Comparison of ENCODE assay signal across 21 mouse cellular contexts in genomic region chr13:110356941-110357340, GRCm38 (mm10). TPM values are rescaled to one million over a fixed set of nuclear protein-coding genes. Genes with fewer than 3 reads are reported as not detected.
DNase-seq lines count a peak whose midpoint lies in the region; ATAC-seq and TF ChIP-seq lines count a peak whose summit lies in the region.
"Had no signal": no experiment of that assay in that cellular context is flagged by ENCODE, and none has a peak within 500 bp of the region (broad histone marks: within the 10 kb centered on the region; RNA-seq: fewer than 3 reads in every experiment).

Gapt (minus strand) TSS chr13:110357199.

- no peak for TF ChIP-seq CTCF in lung, postnatal 0 days (IDR thresholded peaks at IDR 0.05)
- TF ChIP-seq CTCF in CH12.LX (conservative IDR thresholded peaks at IDR 0.05 in 1 of 2, IDR thresholded peaks at IDR 0.05 in 1 of 2; ENCODE audit: low read depth in 2 of 2, low read length in 2 of 2): no peak

- H3K79me2 ChIP-seq in CH12.LX (replicated peaks; ENCODE audit: control insufficient read depth, extremely low read depth, insufficient read depth, poor library complexity, severe bottlenecking): 0 out of 2 replicates have a peak, but pooled peaks cover 2% of the 10 kb centered on the region

- ATAC-seq in lung, postnatal 0 days: no peak
- peak; percentile 96 for ATAC-seq in granulocyte monocyte progenitor cell, adult 5-6 weeks (replicated peaks; ENCODE audit: poor library complexity, severe bottlenecking)
- peak; percentile 86 for ATAC-seq in monocyte, adult 5-6 weeks (replicated peaks; ENCODE audit: insufficient number of reproducible peaks, low FRiP score, low TSS enrichment, poor library complexity, severe bottlenecking)
- no peak for ATAC-seq in forebrain, embryonic 11.5 days (replicated peaks; ENCODE audit: low FRiP score)
- ATAC-seq: forebrain, postnatal 0 days; Patski had no signal

- H3K4me1 ChIP-seq in lung, postnatal 0 days (ENCODE audit: insufficient read depth, low read depth, low read length): no peaks in the 10 kb centered on the region
- peaks cover 3 to 28% of the 10 kb centered on the region in 2 experiments; a peak in 1 of 4 replicates for H3K4me1 ChIP-seq in CH12.LX (ENCODE audit: control insufficient read depth in 1 of 2, insufficient read depth in 2 of 2)
- H3K4me1 ChIP-seq in forebrain, embryonic 11.5 days (replicated peaks; ENCODE audit: control insufficient read depth, insufficient read depth, low read length): no peaks in the 10 kb centered on the region
- H3K4me1 ChIP-seq: embryonic facial prominence, embryonic 15.5 days; liver, embryonic 13.5 days had no signal

- no peak within 1 kb of the TSS for H3K27ac ChIP-seq in lung, postnatal 0 days (ENCODE audit: low read length)
- peak within 1 kb of the TSS; percentile 19; the same call in 1 of the 2 replicates for H3K27ac ChIP-seq in CH12.LX (ENCODE audit: insufficient read depth, low read depth)
- no peak within 1 kb of the TSS for H3K27ac ChIP-seq in forebrain, embryonic 11.5 days (ENCODE audit: low read depth, low read length)
- H3K27ac ChIP-seq: embryonic facial prominence, embryonic 15.5 days; hindbrain, embryonic 13.5 days; left cerebral cortex, adult 2 months; liver, embryonic 13.5 days had no signal

- H3K27me3 ChIP-seq in lung, postnatal 0 days (replicated peaks; ENCODE audit: insufficient read depth, low read length): no peaks in the 10 kb centered on the region
- H3K27me3 ChIP-seq in CH12.LX (replicated peaks): no peaks in the 10 kb centered on the region
- H3K27me3 ChIP-seq in forebrain, embryonic 11.5 days (ENCODE audit: control insufficient read depth, insufficient read depth, low read length): no peaks in the 10 kb centered on the region
- H3K27me3 ChIP-seq: embryonic facial prominence, embryonic 15.5 days; hindbrain, embryonic 13.5 days; liver, embryonic 13.5 days had no signal

- TF ChIP-seq RAD21 in CH12.LX (IDR thresholded peaks at IDR 0.05; ENCODE audit: low read depth, low read length): no peak

- dilution Hi-C loops in CH12.LX (cut with MboI; ENCODE audit: extremely low pct_ligation_motif_present, extremely low pct_unique_long_range_greater_than_20kb, low sequenced_read_pairs): no loop called here

- H3K4me3 ChIP-seq in lung, postnatal 0 days (ENCODE audit: low read depth, low read length): no peak within 1 kb of the TSS
- peak within 1 kb of the TSS; percentile 42 to 64 (median 49) for H3K4me3 ChIP-seq in CH12.LX (replicated peaks in 1 of 3; ENCODE audit: low read depth in 2 of 3, low read length in 2 of 3, poor library complexity in 1 of 3)
- no peak within 1 kb of the TSS for H3K4me3 ChIP-seq in forebrain, embryonic 11.5 days (ENCODE audit: low read depth, low read length)
- H3K4me3 ChIP-seq: embryonic facial prominence, embryonic 15.5 days; hindbrain, embryonic 13.5 days; left cerebral cortex, adult 2 months; liver, embryonic 13.5 days had no signal

- 65% methylated on average over 2 of the region's 2 CpGs for WGBS in lung, postnatal 0 days
- 89% methylated on average over 2 of the region's 2 CpGs for WGBS in forebrain, embryonic 11.5 days

- no peaks in the 10 kb centered on the region for H3K9me3 ChIP-seq in lung, postnatal 0 days (ENCODE audit: low read length)
- no peaks in the 10 kb centered on the region for H3K9me3 ChIP-seq in CH12.LX (replicated peaks; ENCODE audit: low read length)
- H3K9me3 ChIP-seq in forebrain, embryonic 11.5 days (ENCODE audit: control insufficient read depth, low read length): no peaks in the 10 kb centered on the region
- H3K9me3 ChIP-seq: embryonic facial prominence, embryonic 15.5 days; hindbrain, embryonic 13.5 days; liver, embryonic 13.5 days had no signal

- H3K36me3 ChIP-seq in lung, postnatal 0 days (ENCODE audit: insufficient read depth, low read length): no peaks in the 10 kb centered on the region
- H3K36me3 ChIP-seq in CH12.LX (replicated peaks in 1 of 2; ENCODE audit: control insufficient read depth in 1 of 2, insufficient read depth in 1 of 2, low read length in 1 of 2): peaks cover 6 to 22% of the 10 kb centered on the region in 2 experiments
- H3K36me3 ChIP-seq in forebrain, embryonic 11.5 days (ENCODE audit: control insufficient read depth, insufficient read depth, low read length): no peaks in the 10 kb centered on the region
- H3K36me3 ChIP-seq: embryonic facial prominence, embryonic 15.5 days; hindbrain, embryonic 13.5 days; liver, embryonic 13.5 days had no signal

- peak; percentile 47; the same call in 1 of the 2 replicates for TF ChIP-seq POLR2A in CH12.LX (IDR thresholded peaks at IDR 0.05; ENCODE audit: low read depth, low read length)

- no peak for TF ChIP-seq EP300 in lung, postnatal 0 days (IDR thresholded peaks at IDR 0.05)
- peak; percentile 57; the same call in 1 of the 2 replicates for TF ChIP-seq EP300 in CH12.LX (IDR thresholded peaks at IDR 0.05; ENCODE audit: low read length)

- in situ Hi-C loops in CH12.LX (cut with MboI; ENCODE audit: low pct_ligation_motif_present, low pct_unique_long_range_greater_than_20kb, low sequenced_read_pairs): no loop called here

- no peak within 1 kb of the TSS for H3K4me2 ChIP-seq in lung, postnatal 0 days (replicated peaks; ENCODE audit: low read depth, low read length)
- H3K4me2 ChIP-seq in CH12.LX (ENCODE audit: insufficient read depth, low read depth, poor library complexity, severe bottlenecking): peak within 1 kb of the TSS; percentile 89
- no peak within 1 kb of the TSS for H3K4me2 ChIP-seq in forebrain, embryonic 11.5 days (ENCODE audit: low read depth, low read length, severe bottlenecking)
- H3K4me2 ChIP-seq: embryonic facial prominence, embryonic 15.5 days; hindbrain, embryonic 13.5 days; liver, embryonic 13.5 days had no signal

- H3K9ac ChIP-seq in lung, postnatal 0 days (replicated peaks; ENCODE audit: low read depth): no peak within 1 kb of the TSS
- peak within 1 kb of the TSS; percentile 69 for H3K9ac ChIP-seq in CH12.LX (ENCODE audit: insufficient read depth, low read depth)
- no peak within 1 kb of the TSS for H3K9ac ChIP-seq in forebrain, embryonic 11.5 days (ENCODE audit: low read length)
- H3K9ac ChIP-seq: embryonic facial prominence, embryonic 15.5 days; forebrain, postnatal 0 days; hindbrain, embryonic 13.5 days; liver, embryonic 13.5 days had no signal

- DNase-seq in lung, postnatal 0 days (ENCODE audit: low spot score): peak; percentile 36
- DNase-seq in lung, postnatal 4 days: no peak
- peak; percentile 78 for DNase-seq in CH12.LX (ENCODE audit: extremely low read depth)
- DNase-seq in forebrain, embryonic 11.5 days (ENCODE audit: low spot score): no peak
- DNase-seq in kidney, adult 8-10 months: no peak
- DNase-seq: adrenal gland, adult 8-10 months; cerebellum, adult 11 months; forebrain, postnatal 0 days; gastrocnemius, postnatal 36 days; kidney, postnatal 4 days; layer of hippocampus, adult 9-11 months; left cerebral cortex, postnatal 4 days; liver, embryonic 13.5 days; midbrain, embryonic 14.5 days had no signal

TF ChIP-seq in CH12.LX, 34 proteins besides CTCF, POLR2A, EP300 and RAD21:
- no peak for TF ChIP-seq ZNF384 (IDR thresholded peaks at IDR 0.05; ENCODE audit: low read depth, low read length)
- TF ChIP-seq NRF1 (IDR thresholded peaks at IDR 0.05; ENCODE audit: low read depth, low read length): no peak
- TF ChIP-seq JUN (IDR thresholded peaks at IDR 0.05; ENCODE audit: insufficient read depth, low read depth, low read length): no peak
- TF ChIP-seq MYC (IDR thresholded peaks at IDR 0.05; ENCODE audit: low read depth, low read length): no peak
- no peak for TF ChIP-seq POLR2AphosphoS2 (IDR thresholded peaks at IDR 0.05; ENCODE audit: low read depth, low read length)
- no peak for TF ChIP-seq USF1 (IDR thresholded peaks at IDR 0.05; ENCODE audit: low read depth, low read length)
- TF ChIP-seq BHLHE40 (IDR thresholded peaks at IDR 0.05; ENCODE audit: low read depth, low read length): 0 out of 2 replicates have a peak, but pooled peaks have one; percentile 12
- TF ChIP-seq SIN3A (IDR thresholded peaks at IDR 0.05; ENCODE audit: low read length): peak; percentile 39; the same call in 1 of the 2 replicates
- TF ChIP-seq CHD1 (IDR thresholded peaks at IDR 0.05; ENCODE audit: low read depth, low read length): no peak
- no peak for TF ChIP-seq SMC3 (IDR thresholded peaks at IDR 0.05; ENCODE audit: low read depth, low read length)
- 0 out of 2 replicates have a peak, but pooled peaks have one; percentile 46 for TF ChIP-seq IRF4 (IDR thresholded peaks at IDR 0.05; ENCODE audit: low read depth, low read length)
- peak; percentile 69; the same call in 1 of the 2 replicates for TF ChIP-seq ETS1 (conservative IDR thresholded peaks at IDR 0.05; ENCODE audit: low read depth, low read length)
- peak; percentile 74 for TF ChIP-seq ELF1 (IDR thresholded peaks at IDR 0.05; ENCODE audit: low read depth, low read length)
- 0 out of 2 replicates have a peak, but pooled peaks have one; percentile 43 for TF ChIP-seq NELFE (IDR thresholded peaks at IDR 0.05; ENCODE audit: low read depth, low read length)
- TF ChIP-seq HCFC1 (IDR thresholded peaks at IDR 0.05; ENCODE audit: low read depth, low read length): no peak; the same call in 1 of the 2 replicates
- TF ChIP-seq RCOR1 (conservative IDR thresholded peaks at IDR 0.05; ENCODE audit: low read depth, low read length): no peak
- no peak for TF ChIP-seq ZMIZ1 (IDR thresholded peaks at IDR 0.05; ENCODE audit: low read depth, low read length)
- no peak for TF ChIP-seq ZC3H11A (IDR thresholded peaks at IDR 0.05; ENCODE audit: low read depth, low read length)
- TF ChIP-seq TBP (conservative IDR thresholded peaks at IDR 0.05; ENCODE audit: low read depth, low read length): 0 out of 2 replicates have a peak, but pooled peaks have one; percentile 63
- no peak for TF ChIP-seq E2F4 (IDR thresholded peaks at IDR 0.05; ENCODE audit: insufficient replicate concordance, low read depth, low read length)
- no peak for TF ChIP-seq PAX5 (IDR thresholded peaks at IDR 0.05; ENCODE audit: low read length)
- TF ChIP-seq TCF12 (IDR thresholded peaks at IDR 0.05; ENCODE audit: low read depth, low read length): no peak
- no peak for TF ChIP-seq GABPA (IDR thresholded peaks at IDR 0.05; ENCODE audit: insufficient replicate concordance, low read depth, low read length)
TF ChIP-seq in CH12.LX: peak in this region for 7.

RNA-seq across cellular contexts. Expression of gene Gapt, which starts in this region (rescaled TPM):
- polyA plus RNA-seq in lung, postnatal 0 days (2015; fragmentation: Nextera tagmentation; extraction: Ambion mirVana): 0.45 and 0.55 TPM in 2 replicates
- total RNA-seq in CH12.LX (2012; rRNA removed) (1.9 and 2.0 TPM in 2 replicates), CH12.LX (2014; rRNA removed) (4.1 TPM in 2 replicates)
- 11.7 and 16.0 TPM in 2 replicates for polyA plus RNA-seq in CH12.LX (2012; ENCODE audit: insufficient read length, low read depth)
- 26.9 and 27.4 TPM in 2 replicates for total RNA-seq in granulocyte monocyte progenitor cell, adult 5-6 weeks (2014; fragmentation: Nextera tagmentation)
- total RNA-seq in granulocyte monocyte progenitor cell, adult 5-6 weeks (2017): 3.9 and 8.3 TPM in 2 replicates
- total RNA-seq in monocyte, adult 5-6 weeks (2017): 4.9 to 12.7 TPM (median 12.1 TPM) in 3 replicates
- polyA plus RNA-seq in forebrain, embryonic 11.5 days (2014; fragmentation: Nextera tagmentation; extraction: Ambion mirVana): 0.17 TPM in 1 of 2 replicates, not detected in the other
- total RNA-seq: gastrocnemius, postnatal 36 days; left cerebral cortex, adult 2 months; left cerebral cortex, postnatal 4 days had no signal
- polyA plus RNA-seq: C2C12; forebrain, postnatal 0 days; Patski had no signal

Comparison
In these comparisons a context has a peak if more than half of its experiments do, and no peak if none do; other contexts are left out.
1. Peak in DNase-seq in lung, postnatal 0 days; RNA of the gene not detected or under 1 TPM.
2. ATAC-seq: peak in granulocyte monocyte progenitor cell, adult 5-6 weeks (single experiment) and monocyte, adult 5-6 weeks (single experiment); none in lung, postnatal 0 days (single experiment) and forebrain, embryonic 11.5 days (single experiment).
3. H3K4me3 ChIP-seq: peak in CH12.LX (3 of 3); none in lung, postnatal 0 days (single experiment) and forebrain, embryonic 11.5 days (single experiment).